Mouse (Mus musculus): Measurements from ENCODE around the gene Dhrs4.

DNA sequence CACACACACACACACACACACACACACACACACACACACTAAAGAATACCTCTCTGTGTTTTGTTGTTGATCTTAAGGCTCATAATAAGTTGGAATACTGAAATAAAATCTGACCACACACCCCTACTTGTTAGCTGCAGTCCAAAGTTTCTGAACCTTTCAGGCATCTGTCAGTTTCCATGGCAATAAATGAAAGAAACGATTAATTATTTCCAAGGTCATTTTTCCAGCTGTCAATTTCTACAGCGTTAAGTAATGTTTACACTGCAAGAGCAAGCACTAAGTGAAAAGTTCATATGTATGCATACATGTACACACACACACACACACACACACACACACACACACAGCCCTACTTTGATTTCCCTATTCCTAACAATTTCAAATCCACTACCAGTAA, 20.9 kb upstream of the Dhrs4 start:
- TF ChIP-seq CTCF (IDR thresholded peaks at IDR 0.05; ENCODE audit: borderline replicate concordance, insufficient read depth, low read length) (no peak), POLR2A (IDR thresholded peaks at IDR 0.05; ENCODE audit: low read depth, low read length) (no peak)

All from embryonic fibroblast, embryonic 13.5 days (primary cell).